Mouse (Mus musculus): ENCODE results near the gene Zfp174.

DNA sequence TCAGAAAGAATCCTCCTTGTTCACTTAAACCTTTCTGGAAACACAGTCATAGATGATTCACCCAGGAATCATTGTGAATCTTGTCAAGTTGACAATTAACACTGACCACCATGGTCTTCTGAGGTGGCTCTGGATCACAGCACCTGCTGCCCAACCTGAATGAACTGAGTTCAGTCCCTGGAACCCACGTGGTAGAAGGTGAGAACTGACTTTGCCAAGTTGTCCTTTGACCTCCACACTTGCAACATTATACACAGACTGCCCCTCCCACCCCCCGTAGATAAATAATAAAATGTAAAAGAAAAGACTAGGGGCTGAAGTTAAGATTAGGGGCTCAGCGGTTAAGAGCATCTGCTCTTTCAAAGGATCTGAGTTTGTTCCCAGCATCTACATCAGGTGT lies 19.0 kb upstream of the Zfp174 start:
- TF ChIP-seq CTCF (IDR thresholded peaks at IDR 0.05; ENCODE audit: low read depth, low read length) (no peak), POLR2A (IDR thresholded peaks at IDR 0.05; ENCODE audit: extremely low read depth, insufficient read depth, low read length) (no peak)
